Mouse (Mus musculus): ENCODE measurements at regions not wholly inside any gene's neighbourhood (a gene's known extent, or its start where the extent isn't known, plus 50 kb on each side); places are given as distances from the start of the nearest gene placed in this dataset.

GRCm38 (mm10) chr3:151997534-151998107 lies 160.2 kb upstream of the Ptgfr start:
- TF ChIP-seq CTCF (IDR thresholded peaks at IDR 0.05; ENCODE audit: low read depth, low read length), result no peak
- TF ChIP-seq POLR2A (IDR thresholded peaks at IDR 0.05; ENCODE audit: borderline replicate concordance, low read depth, low read length), result no peak

All from bone marrow macrophage, adult 2 months (primary cell).